Mouse (Mus musculus): ENCODE measurements at regions not wholly inside any gene's neighbourhood (a gene's known extent, or its start where the extent isn't known, plus 50 kb on each side); places are given as distances from the start of the nearest gene placed in this dataset.

- no peak overlapping the region for H3K27ac ChIP-seq (replicated peaks)
- no peak overlapping the region for H3K4me2 ChIP-seq
- no peak overlapping the region for H3K9ac ChIP-seq
- WGBS, result 85% methylated on average over 8 of the region's 8 CpGs
- H3K36me3 ChIP-seq, result no peaks in the 10 kb centered on the region
- ATAC-seq (ENCODE audit: low read depth), result no peak
- H3K27me3 ChIP-seq, result no peaks in the 10 kb centered on the region
- H3K4me3 ChIP-seq, result no peak overlapping the region
- no peaks in the 10 kb centered on the region for H3K9me3 ChIP-seq
- no peaks in the 10 kb centered on the region for H3K4me1 ChIP-seq (replicated peaks)
Measured at GRCm38 (mm10) chr8:77988291-77989056, 224.6 kb upstream of the Ttc29 start.

- no peaks in the 10 kb centered on the region for H3K27me3 ChIP-seq
- H3K36me3 ChIP-seq, result no peaks in the 10 kb centered on the region
- no peak overlapping the region for H3K4me3 ChIP-seq
- no peaks in the 10 kb centered on the region for H3K9me3 ChIP-seq
- H3K4me1 ChIP-seq (replicated peaks), result no peaks in the 10 kb centered on the region
- 37% methylated on average over 4 of the region's 4 CpGs for WGBS
- ATAC-seq (ENCODE audit: low read depth), result no peak
- no peak overlapping the region for H3K27ac ChIP-seq (replicated peaks)
- H3K4me2 ChIP-seq, result no peak overlapping the region
- no peak overlapping the region for H3K9ac ChIP-seq
Measured at GRCm38 (mm10) chr8:77991050-77991449, 222.0 kb upstream of the Ttc29 start.

DNA sequence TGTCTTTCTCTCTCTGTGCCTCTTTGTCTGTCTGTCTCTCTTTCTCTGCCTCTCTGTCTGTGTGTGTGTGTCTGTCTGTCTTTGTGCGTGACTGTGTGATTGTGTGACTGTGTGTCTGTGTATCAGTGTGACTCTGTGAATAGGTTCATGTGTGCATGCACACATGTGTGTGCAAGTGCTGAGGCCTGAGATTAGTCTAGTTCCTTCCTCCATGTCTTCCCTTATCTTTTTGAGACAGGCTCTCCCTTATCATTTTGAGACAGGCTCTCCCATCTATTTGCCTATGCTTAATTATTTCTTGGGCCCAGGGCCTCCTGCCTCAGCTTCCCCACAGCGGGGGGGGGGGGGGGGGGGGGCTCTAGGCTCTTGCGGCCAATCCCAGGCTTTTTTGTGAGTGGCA, 212.8 kb upstream of the Ttc29 start:
- Histone ChIP-seq H3K4me3 (no peak overlapping the region), H3K4me2 (no peak overlapping the region), H3K4me1 (replicated peaks) (no peaks in the 10 kb centered on the region), H3K27ac (replicated peaks) (no peak overlapping the region), H3K9me3 (no peaks in the 10 kb centered on the region), H3K36me3 (no peaks in the 10 kb centered on the region), H3K9ac (no peak overlapping the region), H3K27me3 (no peaks in the 10 kb centered on the region)
- 84% methylated on average over 2 of the region's 3 CpGs for WGBS
- no peak for ATAC-seq (ENCODE audit: low read depth)

- no peak overlapping the region for H3K9ac ChIP-seq
- no peak overlapping the region for H3K27ac ChIP-seq (replicated peaks)
- no peak overlapping the region for H3K4me2 ChIP-seq
- WGBS, result 58% methylated on average over 5 of the region's 5 CpGs
- no peaks in the 10 kb centered on the region for H3K36me3 ChIP-seq
- ATAC-seq (ENCODE audit: low read depth), result no peak
- H3K27me3 ChIP-seq, result no peaks in the 10 kb centered on the region
- H3K4me3 ChIP-seq, result no peak overlapping the region
- no peaks in the 10 kb centered on the region for H3K4me1 ChIP-seq (replicated peaks)
- no peaks in the 10 kb centered on the region for H3K9me3 ChIP-seq
Measured at GRCm38 (mm10) chr8:78001656-78002055, 211.4 kb upstream of the Ttc29 start.

DNA sequence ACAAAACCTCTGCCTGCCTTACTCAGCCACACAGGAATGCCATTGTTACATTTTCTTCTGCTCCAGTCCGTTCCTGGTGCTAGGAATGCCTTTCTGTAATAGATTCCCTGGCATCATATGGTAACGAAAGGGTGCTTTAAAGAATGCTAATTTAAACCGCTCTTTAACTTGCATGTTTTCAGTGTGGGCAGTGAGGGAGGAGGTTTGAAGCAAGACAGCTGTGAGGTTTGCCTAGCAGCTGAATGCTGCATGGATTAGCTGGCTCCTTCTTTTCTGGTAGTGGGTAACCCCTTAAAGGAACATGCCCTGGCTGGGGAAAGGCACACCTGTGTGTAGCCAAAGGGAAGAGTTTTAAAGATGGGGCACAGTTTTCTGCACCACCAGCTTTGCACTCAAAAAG, 211.0 kb upstream of the Ttc29 start:
- no peak for ATAC-seq (ENCODE audit: low read depth)
- 19% methylated on average over 3 of the region's 3 CpGs for WGBS
- Histone ChIP-seq H3K9me3 (no peaks in the 10 kb centered on the region), H3K9ac (no peak overlapping the region), H3K4me3 (no peak overlapping the region), H3K27me3 (no peaks in the 10 kb centered on the region), H3K27ac (replicated peaks) (no peak overlapping the region), H3K4me2 (no peak overlapping the region), H3K4me1 (replicated peaks) (no peaks in the 10 kb centered on the region), H3K36me3 (no peaks in the 10 kb centered on the region)

DNA sequence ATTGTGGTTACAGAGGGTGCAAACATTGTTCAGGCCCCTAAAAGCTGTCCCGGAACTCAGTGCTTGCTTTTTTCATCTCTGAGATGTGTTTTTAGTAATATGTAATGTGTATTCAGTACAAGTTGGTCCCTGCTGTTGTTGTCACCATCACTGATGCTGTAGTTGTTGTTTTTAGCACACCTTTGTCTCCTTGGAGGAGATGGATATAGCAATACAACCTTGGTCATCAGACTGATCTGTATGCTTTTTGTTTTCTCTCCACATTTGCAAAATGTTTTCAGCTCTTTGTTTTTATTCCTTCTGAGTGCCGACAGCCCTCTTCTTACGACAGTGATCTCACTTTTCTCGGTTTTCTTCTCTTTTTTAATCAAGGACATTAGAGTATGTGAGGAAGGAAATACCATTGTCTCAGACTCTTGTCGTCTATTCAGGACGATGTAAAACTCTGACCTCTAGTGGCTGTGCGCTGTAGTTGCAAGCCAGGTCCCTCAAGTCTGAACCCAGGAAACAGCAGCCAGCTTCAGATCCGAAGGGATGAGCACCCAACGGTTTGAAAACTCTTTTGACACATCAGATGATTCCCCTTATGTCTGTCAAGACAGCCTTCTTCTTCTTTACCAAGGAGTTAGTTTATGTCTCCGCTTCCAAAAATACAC, 209.1 kb upstream of the Ttc29 start:
- no peak overlapping the region for H3K4me2 ChIP-seq
- no peaks in the 10 kb centered on the region for H3K27me3 ChIP-seq
- WGBS, result 16% methylated on average over 10 of the region's 10 CpGs
- H3K4me1 ChIP-seq (replicated peaks), result no peaks in the 10 kb centered on the region
- H3K9ac ChIP-seq, result no peak overlapping the region
- no peak overlapping the region for H3K4me3 ChIP-seq
- no peaks in the 10 kb centered on the region for H3K9me3 ChIP-seq
- H3K36me3 ChIP-seq, result no peaks in the 10 kb centered on the region
- peak; percentile 71 for ATAC-seq (ENCODE audit: low read depth)
- H3K27ac ChIP-seq (replicated peaks), result no peak overlapping the region

- Histone ChIP-seq H3K4me3 (no peak overlapping the region), H3K4me2 (no peak overlapping the region), H3K9ac (no peak overlapping the region), H3K27me3 (no peaks in the 10 kb centered on the region), H3K27ac (replicated peaks) (no peak overlapping the region), H3K9me3 (no peaks in the 10 kb centered on the region), H3K36me3 (no peaks in the 10 kb centered on the region), H3K4me1 (replicated peaks) (no peaks in the 10 kb centered on the region)
- ATAC-seq (ENCODE audit: low read depth), result no peak
- 78% methylated on average over 12 of the region's 12 CpGs for WGBS
Measured at GRCm38 (mm10) chr8:78004891-78005290, 208.2 kb upstream of the Ttc29 start.

DNA sequence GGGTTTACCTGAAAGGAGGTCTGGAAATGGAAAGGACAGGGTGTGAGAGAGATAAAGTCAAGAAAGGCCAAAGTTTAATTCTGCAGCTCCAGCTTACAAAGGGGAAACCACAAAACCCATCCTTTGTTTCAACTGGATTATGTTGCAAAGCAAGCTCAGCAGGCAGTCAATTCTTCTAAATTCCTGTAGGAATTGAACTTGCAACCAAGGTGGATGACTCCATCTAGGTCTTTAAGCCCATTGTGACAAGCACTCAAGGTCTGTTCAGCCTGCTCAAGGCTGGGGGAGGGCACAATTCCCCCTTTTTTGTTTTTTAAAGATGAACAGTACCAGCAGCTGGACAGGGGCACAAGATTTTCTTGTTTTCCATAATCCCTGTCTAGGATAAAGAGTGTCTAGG, 200.0 kb upstream of the Ttc29 start:
- no peak overlapping the region for H3K27ac ChIP-seq (replicated peaks)
- no peaks in the 10 kb centered on the region for H3K9me3 ChIP-seq
- no peak for ATAC-seq (ENCODE audit: low read depth)
- no peak overlapping the region for H3K9ac ChIP-seq
- H3K36me3 ChIP-seq, result no peaks in the 10 kb centered on the region
- H3K4me1 ChIP-seq (replicated peaks), result peaks cover 2% of the 10 kb centered on the region; the same call in 1 of the 2 replicates
- H3K4me3 ChIP-seq, result no peak overlapping the region
- no peaks in the 10 kb centered on the region for H3K27me3 ChIP-seq
- H3K4me2 ChIP-seq, result no peak overlapping the region

GRCm38 (mm10) chr8:78018430-78019180, 194.5 kb upstream of the Ttc29 start:
- H3K4me2 ChIP-seq, result no peak overlapping the region
- ATAC-seq (ENCODE audit: low read depth), result no peak
- WGBS, result 48% methylated on average over 4 of the region's 4 CpGs
- no peak overlapping the region for H3K27ac ChIP-seq (replicated peaks)
- H3K9ac ChIP-seq, result no peak overlapping the region
- no peaks in the 10 kb centered on the region for H3K36me3 ChIP-seq
- H3K4me3 ChIP-seq, result no peak overlapping the region
- H3K9me3 ChIP-seq, result no peaks in the 10 kb centered on the region
- peaks cover 8% of the 10 kb centered on the region for H3K4me1 ChIP-seq (replicated peaks)
- H3K27me3 ChIP-seq, result no peaks in the 10 kb centered on the region

DNA sequence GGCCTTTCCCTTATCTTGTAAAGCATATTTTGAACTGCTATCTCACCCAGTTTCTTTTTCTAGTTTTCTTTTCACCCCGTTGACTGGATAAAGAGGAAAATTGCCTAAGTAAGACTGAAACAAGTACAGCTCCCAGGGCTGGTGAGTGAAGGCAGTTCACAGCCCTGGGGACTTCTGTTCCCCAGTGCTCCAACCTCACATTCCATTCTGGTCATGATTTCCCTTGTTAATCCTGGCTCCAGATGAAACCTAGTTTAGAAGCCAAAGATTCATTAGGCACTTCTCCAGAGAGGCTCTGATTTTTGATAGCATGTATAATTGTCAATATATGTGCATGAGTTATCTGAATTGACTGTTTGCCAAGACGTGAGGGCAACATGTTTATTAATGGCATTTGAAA, 191.6 kb upstream of the Ttc29 start:
- no peak overlapping the region for H3K4me2 ChIP-seq
- peaks cover 16% of the 10 kb centered on the region for H3K4me1 ChIP-seq (replicated peaks)
- 76% methylated on average over 2 of the region's 2 CpGs for WGBS
- no peak for ATAC-seq (ENCODE audit: low read depth)
- H3K27ac ChIP-seq (replicated peaks), result no peak overlapping the region
- H3K27me3 ChIP-seq, result no peaks in the 10 kb centered on the region
- H3K9me3 ChIP-seq, result no peaks in the 10 kb centered on the region
- no peak overlapping the region for H3K4me3 ChIP-seq
- H3K9ac ChIP-seq, result no peak overlapping the region
- no peaks in the 10 kb centered on the region for H3K36me3 ChIP-seq

- H3K27ac ChIP-seq (replicated peaks), result peak overlapping the region; percentile 28; the same call in 1 of the 2 replicates
Measured at GRCm38 (mm10) chr8:78022986-78023385, 190.1 kb upstream of the Ttc29 start.

DNA sequence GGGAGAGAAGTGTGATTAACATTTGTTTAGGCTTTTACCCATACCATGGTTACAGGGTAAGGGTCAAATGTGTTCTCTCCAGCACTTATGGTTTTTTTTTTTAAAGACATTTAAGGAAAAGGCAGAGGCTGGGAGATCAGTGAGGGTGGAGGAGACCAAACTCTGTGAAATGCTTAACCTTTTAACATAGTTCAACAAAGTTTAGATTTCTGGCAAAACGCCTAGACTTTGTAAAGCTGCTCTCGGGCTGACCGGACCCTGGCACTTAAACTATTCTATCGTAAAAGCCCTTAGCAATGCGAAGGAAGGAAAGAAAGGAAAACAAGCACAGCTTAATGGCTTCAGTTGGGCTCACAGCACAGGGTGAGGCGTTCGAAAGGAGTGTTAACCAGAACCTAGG, 189.6 kb upstream of the Ttc29 start:
- Histone ChIP-seq H3K9ac (no peak overlapping the region), H3K4me3 (no peak overlapping the region), H3K27ac (replicated peaks) (peak overlapping the region; percentile 57), H3K4me1 (replicated peaks) (peaks cover 11% of the 10 kb centered on the region), H3K9me3 (no peaks in the 10 kb centered on the region), H3K27me3 (no peaks in the 10 kb centered on the region), H3K36me3 (no peaks in the 10 kb centered on the region), H3K4me2 (no peak overlapping the region)
- peak; percentile 36; the same call in 1 of the 2 replicates for ATAC-seq (ENCODE audit: low read depth)
- WGBS, result 12% methylated on average over 7 of the region's 7 CpGs

More at GRCm38 (mm10) chr8:78022986-78023385, 190.1 kb upstream of the Ttc29 start:
- no peak overlapping the region for H3K4me3 ChIP-seq
- ATAC-seq (ENCODE audit: low read depth), result no peak
- H3K4me1 ChIP-seq (replicated peaks), result peaks cover 16% of the 10 kb centered on the region
- no peak overlapping the region for H3K9ac ChIP-seq
- WGBS, result 65% methylated on average over 5 of the region's 5 CpGs
- no peaks in the 10 kb centered on the region for H3K9me3 ChIP-seq
- H3K27me3 ChIP-seq, result no peaks in the 10 kb centered on the region
- no peak overlapping the region for H3K4me2 ChIP-seq
- H3K36me3 ChIP-seq, result no peaks in the 10 kb centered on the region

Measured in neural tube, embryonic 13.5 days (tissue).